17 mouse cellular contexts compared by ENCODE assay signal in genomic region chr7:74491683-74492355, GRCm38 (mm10).
DNase-seq lines count a peak whose midpoint lies in the region; ATAC-seq lines count a peak whose summit lies in the region.
"Had no signal": no experiment of that assay in that cellular context is flagged by ENCODE, and none has a peak within 500 bp of the region (broad histone marks: within the 10 kb centered on the region; RNA-seq: fewer than 3 reads in every experiment).

No protein-coding gene starts in this region.

- H3K4me1 ChIP-seq in intestine, embryonic 14.5 days (replicated peaks; ENCODE audit: control insufficient read depth, insufficient read depth, low read length) = peaks cover 4% of the 10 kb centered on the region
- H3K4me1 ChIP-seq in intestine, embryonic 15.5 days (replicated peaks) = 0 out of 2 replicates have a peak, but pooled peaks cover 7% of the 10 kb centered on the region
- peaks cover 6% of the 10 kb centered on the region; the same call in 1 of the 2 replicates for H3K4me1 ChIP-seq in lung, embryonic 15.5 days
- H3K4me1 ChIP-seq in hindbrain, embryonic 10.5 days (replicated peaks) = no peaks in the 10 kb centered on the region
- H3K4me1 ChIP-seq: forebrain, embryonic 13.5 days; hindbrain, embryonic 15.5 days had no signal

- H3K36me3 ChIP-seq in intestine, embryonic 14.5 days (ENCODE audit: control insufficient read depth, insufficient read depth, low read length) = no peaks in the 10 kb centered on the region
- H3K36me3 ChIP-seq in intestine, embryonic 15.5 days = no peaks in the 10 kb centered on the region
- no peaks in the 10 kb centered on the region for H3K36me3 ChIP-seq in lung, embryonic 15.5 days
- no peaks in the 10 kb centered on the region for H3K36me3 ChIP-seq in hindbrain, embryonic 10.5 days
- H3K36me3 ChIP-seq: embryonic facial prominence, embryonic 13.5 days; heart, embryonic 12.5 days; hindbrain, embryonic 15.5 days had no signal

- 42% methylated on average over 9 of the region's 9 CpGs for WGBS in intestine, embryonic 14.5 days
- WGBS in intestine, embryonic 15.5 days = 44% methylated on average over 9 of the region's 9 CpGs
- 49% methylated on average over 9 of the region's 9 CpGs for WGBS in lung, embryonic 15.5 days
- WGBS in hindbrain, embryonic 10.5 days = 80% methylated on average over 9 of the region's 9 CpGs

- no peaks in the 10 kb centered on the region for H3K9me3 ChIP-seq in intestine, embryonic 14.5 days (ENCODE audit: control insufficient read depth, low read length)
- no peaks in the 10 kb centered on the region for H3K9me3 ChIP-seq in intestine, embryonic 15.5 days
- no peaks in the 10 kb centered on the region for H3K9me3 ChIP-seq in lung, embryonic 15.5 days
- no peaks in the 10 kb centered on the region for H3K9me3 ChIP-seq in hindbrain, embryonic 10.5 days
- H3K9me3 ChIP-seq: embryonic facial prominence, embryonic 13.5 days; forebrain, embryonic 13.5 days; heart, embryonic 12.5 days; hindbrain, embryonic 15.5 days had no signal

- H3K9ac ChIP-seq in intestine, embryonic 14.5 days (ENCODE audit: low read length) = no peak overlapping the region
- no peak overlapping the region for H3K9ac ChIP-seq in intestine, embryonic 15.5 days
- H3K9ac ChIP-seq in lung, embryonic 15.5 days = no peak overlapping the region
- H3K9ac ChIP-seq: embryonic facial prominence, embryonic 13.5 days; forebrain, embryonic 13.5 days; heart, embryonic 12.5 days; hindbrain, embryonic 15.5 days had no signal

- H3K4me3 ChIP-seq in intestine, embryonic 14.5 days (ENCODE audit: low read depth, low read length) = no peak overlapping the region
- no peak overlapping the region for H3K4me3 ChIP-seq in intestine, embryonic 15.5 days (replicated peaks)
- H3K4me3 ChIP-seq in lung, embryonic 15.5 days = no peak overlapping the region
- no peak overlapping the region for H3K4me3 ChIP-seq in hindbrain, embryonic 10.5 days
- H3K4me3 ChIP-seq: embryonic facial prominence, embryonic 13.5 days; forebrain, embryonic 13.5 days; gastrocnemius, adult 2 months; heart, embryonic 12.5 days; hindbrain, embryonic 15.5 days had no signal

- peak; percentile 30 to 34 for DNase-seq in cerebellum, postnatal 25 days
- DNase-seq in cerebellum, postnatal 36 days = no peak
- peak; percentile 52 for DNase-seq in intestine, embryonic 14.5 days (ENCODE audit: low spot score)
- DNase-seq in lung, postnatal 4 days = no peak
- DNase-seq in hindbrain, embryonic 10.5 days (ENCODE audit: low spot score) = no peak
- DNase-seq: adrenal gland, adult 2 months; adrenal gland, postnatal 36 days; gastrocnemius, adult 2 months; gastrocnemius, postnatal 25 days; kidney, adult 11 months had no signal

- H3K4me2 ChIP-seq in intestine, embryonic 14.5 days (ENCODE audit: low read length) = no peak overlapping the region
- H3K4me2 ChIP-seq in intestine, embryonic 15.5 days (replicated peaks) = no peak overlapping the region
- H3K4me2 ChIP-seq in lung, embryonic 15.5 days = no peak overlapping the region
- H3K4me2 ChIP-seq: embryonic facial prominence, embryonic 13.5 days; forebrain, embryonic 13.5 days; heart, embryonic 12.5 days; hindbrain, embryonic 15.5 days had no signal

- no peak for ATAC-seq in intestine, embryonic 14.5 days (replicated peaks; ENCODE audit: low FRiP score, low TSS enrichment, low read depth)
- no peak for ATAC-seq in intestine, embryonic 15.5 days
- ATAC-seq in lung, embryonic 15.5 days (ENCODE audit: borderline replicate concordance, extremely low read depth, low FRiP score, low TSS enrichment) = peak; percentile 83
- ATAC-seq: forebrain, embryonic 13.5 days had no signal

- no peak overlapping the region for H3K27ac ChIP-seq in intestine, embryonic 14.5 days (ENCODE audit: low read depth)
- H3K27ac ChIP-seq in intestine, embryonic 15.5 days = no peak overlapping the region
- H3K27ac ChIP-seq in lung, embryonic 15.5 days = no peak overlapping the region
- H3K27ac ChIP-seq in hindbrain, embryonic 10.5 days = no peak overlapping the region
- H3K27ac ChIP-seq: embryonic facial prominence, embryonic 13.5 days; forebrain, embryonic 13.5 days; gastrocnemius, adult 2 months; hindbrain, embryonic 15.5 days had no signal

- H3K27me3 ChIP-seq in intestine, embryonic 14.5 days (replicated peaks; ENCODE audit: control insufficient read depth, insufficient read depth, low read length) = no peaks in the 10 kb centered on the region
- H3K27me3 ChIP-seq in intestine, embryonic 15.5 days (replicated peaks) = no peaks in the 10 kb centered on the region
- no peaks in the 10 kb centered on the region for H3K27me3 ChIP-seq in lung, embryonic 15.5 days
- no peaks in the 10 kb centered on the region for H3K27me3 ChIP-seq in hindbrain, embryonic 10.5 days (ENCODE audit: insufficient read depth, poor library complexity, severe bottlenecking)
- H3K27me3 ChIP-seq: CH12.LX; embryonic facial prominence, embryonic 13.5 days; heart, embryonic 12.5 days; hindbrain, embryonic 15.5 days had no signal

Comparison
In these comparisons a context has a peak if more than half of its experiments do, and no peak if none do; other contexts are left out.
1. DNase-seq: peak in cerebellum, postnatal 25 days (2 of 2) and intestine, embryonic 14.5 days (single experiment); none in cerebellum, postnatal 36 days (0 of 2), lung, postnatal 4 days (0 of 2) and hindbrain, embryonic 10.5 days (single experiment).